Mouse (Mus musculus): Measurements from ENCODE around the gene Anp32b. TPM values are rescaled to one million over a fixed set of nuclear protein-coding genes. Genes with fewer than 3 reads are reported as not detected.

Gene Anp32b
- total RNA-seq, 2 experiments from 2014 or later = 86.8 to 90.9 TPM

DNA sequence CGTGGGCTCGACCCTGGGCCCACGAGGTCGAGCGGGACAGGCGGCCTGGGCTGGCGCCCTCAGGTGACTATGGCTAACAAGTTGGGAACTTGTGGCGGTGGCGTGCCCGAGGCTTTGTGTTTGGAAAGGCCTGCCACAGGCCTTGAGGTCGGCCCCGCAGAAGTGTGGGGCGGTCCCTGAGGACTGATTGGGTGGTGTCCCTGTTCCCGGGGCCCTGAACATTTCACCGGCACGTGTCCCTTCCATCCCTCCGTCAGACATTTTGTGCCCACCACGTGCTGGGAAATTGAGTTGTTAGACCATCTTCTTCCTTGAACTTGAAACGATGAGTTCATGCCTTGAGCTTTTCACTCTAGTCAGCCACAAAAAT is 1.8 kb downstream of the Anp32b start:
- intact Hi-C loops (cut with DNase I) = loop anchor here (1.0 to 2.0 kb wide), 2 partner anchors 34 to 62 kb away; no protein-coding TSS in a partner anchor
- DNase-seq = peak; percentile 59 to 63

GRCm38 (mm10) chr4:46452855-46453719 is 2.4 kb downstream of the Anp32b start:
- intact Hi-C loops (cut with DNase I) = loop anchor here (1.0 to 2.0 kb wide), 2 partner anchors 34 to 63 kb away; no protein-coding TSS in a partner anchor
- DNase-seq = no peak

DNA sequence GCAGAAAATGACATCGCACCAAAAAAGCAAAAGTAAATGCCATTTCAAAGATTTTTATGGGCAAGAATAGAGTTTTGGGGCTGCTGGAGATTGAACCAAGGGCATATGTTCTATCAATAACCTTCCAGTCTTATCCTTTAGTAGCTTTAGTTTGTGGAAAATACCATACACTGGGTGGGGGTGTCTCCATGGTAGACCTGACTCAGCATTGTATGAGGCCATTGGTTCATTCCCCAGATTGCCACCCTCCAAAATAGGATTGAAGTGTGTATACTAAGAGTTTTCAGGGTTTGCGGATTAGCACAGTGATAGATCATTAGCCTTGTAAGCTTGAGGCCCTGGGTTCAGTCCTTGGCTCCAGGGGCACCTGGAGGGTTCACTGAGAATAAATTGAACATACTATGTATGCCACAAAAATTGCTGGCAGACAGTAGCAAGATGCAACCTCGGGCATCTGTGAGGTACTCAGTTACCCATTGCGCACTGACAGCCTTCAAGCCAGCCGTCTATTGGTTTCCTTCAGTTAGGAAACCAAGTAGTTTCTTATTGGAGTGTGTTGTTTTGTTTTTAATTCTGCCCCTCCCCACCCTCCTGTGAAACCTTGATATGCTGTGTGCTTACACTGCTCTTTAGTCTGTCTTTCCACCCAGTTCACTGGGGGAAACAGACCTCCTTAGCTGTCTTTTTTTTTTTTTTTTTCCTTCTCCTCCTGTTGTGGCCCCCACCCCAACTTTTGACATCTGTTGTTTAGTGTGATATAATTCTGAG is 3.6 kb downstream of the Anp32b start:
- intact Hi-C loops (cut with DNase I) = no loop called here

GRCm38 (mm10) chr4:46456762-46457161 is 6.1 kb downstream of the Anp32b start:
- no peak for DNase-seq
- intact Hi-C loops (cut with DNase I) = no loop called here

More for the DNA sequence above, 3.6 kb downstream of the Anp32b start:
- DNase-seq = no peak

GRCm38 (mm10) chr4:46457186-46457585 is 6.5 kb downstream of the Anp32b start:
- no peak for DNase-seq
- intact Hi-C loops (cut with DNase I) = no loop called here

DNA sequence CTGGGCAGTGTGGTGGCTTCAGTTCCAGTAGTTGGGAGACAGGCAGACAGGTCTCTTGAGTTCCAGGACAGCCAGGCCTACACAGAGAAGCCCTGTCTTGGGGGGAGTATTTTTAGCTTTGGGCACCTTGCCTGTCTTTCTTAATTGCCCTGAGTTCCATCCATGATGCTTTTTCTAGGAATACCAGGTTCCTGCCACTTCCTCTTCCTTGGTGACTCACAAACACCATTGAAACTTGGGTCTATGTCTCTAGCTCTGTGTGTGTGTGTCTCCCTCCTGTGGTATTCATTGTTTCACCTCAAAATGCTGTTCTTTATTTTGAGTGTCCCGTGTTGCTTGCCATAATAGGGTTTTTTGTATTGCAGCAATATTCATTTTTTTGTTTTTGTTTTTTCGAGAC is 7.7 kb downstream of the Anp32b start:
- intact Hi-C loops (cut with DNase I) = no loop called here

GRCm38 (mm10) chr4:46463130-46463830 is 12.6 kb downstream of the Anp32b start:
- intact Hi-C loops (cut with DNase I) = no loop called here

More for the DNA sequence above, 7.7 kb downstream of the Anp32b start:
- DNase-seq = no peak

GRCm38 (mm10) chr4:46465740-46466139 is 15.0 kb downstream of the Anp32b start:
- no peak for DNase-seq
- intact Hi-C loops (cut with DNase I) = no loop called here

More at GRCm38 (mm10) chr4:46463130-46463830, 12.6 kb downstream of the Anp32b start:
- DNase-seq = peak in 1 of 2 experiments; percentile 47

- DNase-seq = no peak
- intact Hi-C loops (cut with DNase I) = no loop called here
Measured at GRCm38 (mm10) chr4:46475101-46475500, 24.4 kb downstream of the Anp32b start.

DNA sequence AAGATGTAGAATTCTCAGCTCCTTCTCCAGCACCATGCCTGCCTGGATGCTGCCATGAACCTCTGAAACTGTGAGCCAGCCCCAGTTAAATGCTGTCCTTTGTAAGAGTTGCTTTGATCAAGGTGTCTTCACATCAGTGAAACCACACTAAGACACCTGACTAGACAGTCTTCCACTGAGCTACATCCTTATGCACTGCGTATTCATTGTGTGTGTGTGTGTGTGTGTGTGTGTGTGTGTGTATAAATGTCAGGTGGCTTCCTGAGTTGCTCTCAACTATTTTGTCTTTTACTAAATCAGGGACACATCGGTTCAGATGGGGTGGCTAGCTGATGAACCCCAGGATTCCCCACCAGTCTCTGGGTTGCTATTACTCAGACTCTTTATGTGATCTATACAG is 28.4 kb downstream of the Anp32b start:
- intact Hi-C loops (cut with DNase I) = no loop called here
- no peak for DNase-seq

DNA sequence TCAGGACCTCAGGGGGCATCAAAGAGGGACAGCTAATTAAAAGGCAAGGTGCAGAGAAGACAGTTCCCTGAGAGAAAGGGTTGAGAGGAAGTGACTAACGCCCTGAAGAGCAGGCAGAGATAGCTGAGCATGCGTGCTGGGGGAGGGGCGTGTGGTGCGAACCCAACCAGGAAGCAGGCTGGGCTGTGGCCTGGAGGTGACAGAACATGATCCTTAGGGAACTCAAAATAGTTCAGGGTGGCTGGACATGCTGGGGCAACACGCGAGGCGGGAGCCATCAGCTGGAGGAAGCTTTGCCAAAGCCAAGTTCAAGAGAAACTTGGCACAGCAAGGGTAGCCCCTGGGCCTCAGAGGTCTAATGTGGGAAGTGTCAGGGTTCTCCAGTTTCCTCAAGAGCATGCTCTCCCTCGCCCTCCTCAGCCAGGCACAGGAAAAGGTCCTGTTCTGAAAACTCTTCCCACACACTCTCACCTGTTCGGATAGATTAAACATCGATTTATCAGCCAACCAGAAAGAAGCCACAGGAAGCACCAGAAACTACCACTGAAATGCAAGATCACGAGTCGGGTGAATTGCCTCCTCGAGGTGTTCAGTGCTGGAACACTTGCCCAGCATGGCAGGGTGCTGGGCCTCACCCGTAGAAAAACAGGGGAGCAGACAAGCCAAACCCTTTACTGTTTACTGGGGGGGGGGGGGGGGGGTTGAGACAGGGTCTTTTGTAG is 35.2 kb downstream of the Anp32b start:
- intact Hi-C loops (cut with DNase I) = loop anchor here (2.0 kb wide), 1 partner anchor 33 kb away; no protein-coding TSS in a partner anchor
- peak; percentile 85 for DNase-seq

DNA sequence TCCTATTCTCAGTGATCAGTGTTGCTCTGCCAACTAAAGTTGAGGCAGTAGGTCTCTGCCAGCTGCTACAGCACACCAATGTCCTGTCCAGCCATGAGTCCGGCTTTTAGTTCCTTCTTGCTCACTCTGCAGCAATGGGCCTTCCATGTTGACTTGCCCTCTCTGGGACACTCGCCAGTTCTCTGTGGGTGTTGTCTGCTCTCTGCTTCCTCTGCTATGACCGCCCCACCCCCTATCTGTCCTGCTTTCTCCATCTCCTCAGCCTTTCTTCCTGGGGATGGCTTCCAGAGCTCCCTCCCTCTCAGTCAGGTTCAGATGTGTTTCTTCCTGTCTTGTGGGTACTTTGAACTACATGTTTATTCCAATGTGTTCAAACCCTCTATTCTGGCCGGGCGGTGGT is 36.6 kb downstream of the Anp32b start:
- peak; percentile 73 to 77 for DNase-seq
- intact Hi-C loops (cut with DNase I) = loop anchor here (2.0 kb wide), 1 partner anchor 35 kb away; no protein-coding TSS in a partner anchor

- intact Hi-C loops (cut with DNase I) = no loop called here
- peak; percentile 96 to 97 for DNase-seq
Measured at GRCm38 (mm10) chr4:46489028-46489925, 38.6 kb downstream of the Anp32b start, which contains the start of gene Nans. Gene Nans (plus strand): TSS chr4:46489248.

- intact Hi-C loops (cut with DNase I) = no loop called here
- no peak for DNase-seq
Measured at GRCm38 (mm10) chr4:46493071-46493470, 42.4 kb downstream of the Anp32b start.

DNA sequence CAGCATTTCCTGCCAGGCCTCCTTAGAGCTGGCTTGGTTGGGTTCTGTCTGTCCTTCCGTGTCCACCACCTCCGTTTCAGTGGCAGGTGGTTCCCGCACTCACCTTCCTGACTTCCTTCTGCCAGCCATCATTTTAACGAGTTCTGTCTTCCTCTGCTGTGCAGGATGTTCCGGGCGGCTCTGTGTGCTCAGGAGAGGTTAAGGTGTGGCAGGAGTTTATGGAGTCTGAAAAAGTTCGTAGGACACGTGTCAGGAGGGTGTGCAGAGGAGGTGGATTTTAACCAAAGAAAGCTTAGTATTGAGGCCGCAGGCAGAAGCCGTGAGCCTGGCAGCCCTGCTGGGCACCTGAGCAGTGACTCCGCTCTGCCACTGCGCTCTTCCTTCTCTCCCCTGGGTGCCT is 44.8 kb downstream of the Anp32b start:
- intact Hi-C loops (cut with DNase I) = loop anchor here (5.0 kb wide), 1 partner anchor 162 kb away; no protein-coding TSS in a partner anchor

DNA sequence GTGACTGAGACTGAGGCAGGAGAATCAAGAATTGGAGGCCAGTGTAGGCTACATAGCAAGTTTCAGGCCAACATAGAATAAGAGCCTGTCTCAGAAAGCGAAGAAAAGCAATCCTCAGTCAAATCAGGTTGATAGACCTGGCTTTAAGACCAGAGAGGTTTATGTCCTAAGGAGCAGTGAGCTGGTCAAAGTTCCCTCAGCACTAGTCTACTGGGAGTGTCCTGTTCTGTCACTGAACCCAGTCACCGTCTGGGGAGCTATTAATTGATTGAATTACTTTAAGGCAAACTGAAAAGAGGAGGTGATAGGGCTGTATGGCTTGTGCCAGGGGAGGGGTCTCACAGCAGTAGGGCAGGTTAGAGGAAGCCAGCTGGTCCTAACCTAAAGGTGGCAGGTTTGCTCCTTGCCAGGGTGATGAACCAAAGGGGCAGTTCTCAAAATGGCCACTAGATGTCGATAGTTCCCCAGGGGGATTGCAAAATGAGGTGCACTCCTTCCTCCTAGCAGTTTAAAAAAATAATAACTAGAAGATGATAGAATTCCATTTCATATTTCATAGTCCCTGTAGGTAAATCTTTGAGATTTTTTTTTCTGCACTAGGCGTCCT is 46.7 kb downstream of the Anp32b start:
- intact Hi-C loops (cut with DNase I) = loop anchor here (5.0 kb wide), 1 partner anchor 160 kb away; no protein-coding TSS in a partner anchor

More for the DNA sequence above, 44.8 kb downstream of the Anp32b start:
- DNase-seq = no peak

GRCm38 (mm10) chr4:46498511-46498910 is 47.8 kb downstream of the Anp32b start:
- DNase-seq = no peak
- intact Hi-C loops (cut with DNase I) = loop anchor here (5.0 kb wide), 1 partner anchor 159 kb away; no protein-coding TSS in a partner anchor

More for the DNA sequence above, 46.7 kb downstream of the Anp32b start:
- DNase-seq = peak; percentile 80 to 88

- intact Hi-C loops (cut with DNase I) = loop anchor here (5.0 kb wide), 1 partner anchor 158 kb away; no protein-coding TSS in a partner anchor
- peak in 1 of 2 experiments; percentile 63 for DNase-seq
Measured at GRCm38 (mm10) chr4:46498976-46499375, 48.3 kb downstream of the Anp32b start.
